Mouse (Mus musculus): ENCODE measurements around the gene Ifi47. TPM values are rescaled to one million over a fixed set of nuclear protein-coding genes. Genes with fewer than 3 reads are reported as not detected.
"Not testable (repeated sequence)": the region's sequence is repeated elsewhere in the genome, so short reads cannot be mapped to it uniquely, and the experiment has no call there.

Ifi47 gene
- polyA plus RNA-seq (2015; fragmentation: Nextera tagmentation; extraction: Ambion mirVana): 1.4 and 1.7 TPM in 2 replicates

DNA sequence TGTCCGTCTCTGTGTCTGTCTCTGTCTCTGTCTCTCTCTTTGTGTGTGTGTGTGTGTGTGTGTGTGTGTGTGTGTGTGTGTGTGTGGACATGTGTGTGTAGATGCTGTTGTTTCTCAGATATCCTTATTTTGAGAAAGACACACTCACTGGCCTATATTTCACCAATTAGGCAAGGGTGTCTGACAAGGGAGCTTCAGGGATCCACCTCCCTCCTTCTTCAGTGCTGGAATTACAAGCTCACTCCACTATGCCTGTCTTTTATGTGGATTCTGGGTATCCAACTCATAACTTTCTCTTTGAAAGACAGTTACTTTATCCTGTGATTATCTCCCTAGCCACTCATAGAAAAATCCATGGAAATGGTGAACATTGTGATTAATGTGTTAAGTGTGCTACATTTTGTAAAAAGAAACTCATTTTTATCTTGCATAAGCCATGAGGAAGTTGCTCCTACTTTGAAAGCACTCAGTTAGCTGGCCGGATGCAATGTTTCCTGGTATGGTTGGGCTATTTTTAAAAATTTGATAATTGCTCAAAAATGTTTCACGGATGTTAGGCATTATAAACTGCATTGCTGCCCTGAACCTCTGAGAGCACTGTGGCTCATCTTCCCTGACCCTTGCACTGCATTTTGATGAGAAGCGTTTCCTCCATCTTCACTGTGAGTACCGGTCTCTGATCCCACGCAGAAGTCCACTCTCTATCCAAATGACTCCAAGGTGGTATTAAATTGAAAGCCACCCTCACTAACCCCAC, at the start of gene Ifi47:
TSS of gene Ifi47 (plus strand) at position 587 of the 757 bp plus-strand sequence.
- H3K4me3 ChIP-seq; H3K9me3 ChIP-seq; H3K36me3 ChIP-seq; H3K4me2 ChIP-seq; H3K4me1 ChIP-seq; H3K27me3 ChIP-seq; H3K27ac ChIP-seq; ATAC-seq (ENCODE audit: insufficient number of reproducible peaks, low FRiP score, low TSS enrichment, low read depth); H3K9ac ChIP-seq: not testable (repeated sequence)
- 69% methylated on average over 6 of the region's 6 CpGs for WGBS

DNA sequence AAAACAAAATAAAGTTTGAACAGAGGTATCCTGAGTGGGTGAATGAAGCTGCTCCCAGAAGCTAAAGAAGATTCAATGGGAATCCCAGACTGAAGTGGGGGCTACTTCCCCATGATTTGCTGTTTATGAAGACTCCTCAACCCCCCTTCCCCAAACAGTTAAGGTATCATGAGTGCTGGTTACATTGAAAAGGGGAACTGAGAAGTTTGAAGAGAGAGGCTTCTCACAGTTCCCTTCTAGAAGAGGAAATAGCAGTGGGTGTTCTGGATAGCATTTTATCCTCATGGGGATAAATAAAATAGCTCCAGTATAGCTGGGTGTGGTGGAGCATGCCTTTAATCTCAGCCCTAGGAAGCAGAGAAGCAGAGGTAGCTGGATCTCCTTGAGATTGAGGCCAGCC, 26.3 kb upstream of the Ifi47 start:
- not testable (repeated sequence) for H3K4me2 ChIP-seq; H3K36me3 ChIP-seq; H3K27ac ChIP-seq; H3K4me3 ChIP-seq; H3K27me3 ChIP-seq; ATAC-seq (ENCODE audit: insufficient number of reproducible peaks, low FRiP score, low TSS enrichment, low read depth); H3K9ac ChIP-seq; H3K4me1 ChIP-seq; H3K9me3 ChIP-seq

DNA sequence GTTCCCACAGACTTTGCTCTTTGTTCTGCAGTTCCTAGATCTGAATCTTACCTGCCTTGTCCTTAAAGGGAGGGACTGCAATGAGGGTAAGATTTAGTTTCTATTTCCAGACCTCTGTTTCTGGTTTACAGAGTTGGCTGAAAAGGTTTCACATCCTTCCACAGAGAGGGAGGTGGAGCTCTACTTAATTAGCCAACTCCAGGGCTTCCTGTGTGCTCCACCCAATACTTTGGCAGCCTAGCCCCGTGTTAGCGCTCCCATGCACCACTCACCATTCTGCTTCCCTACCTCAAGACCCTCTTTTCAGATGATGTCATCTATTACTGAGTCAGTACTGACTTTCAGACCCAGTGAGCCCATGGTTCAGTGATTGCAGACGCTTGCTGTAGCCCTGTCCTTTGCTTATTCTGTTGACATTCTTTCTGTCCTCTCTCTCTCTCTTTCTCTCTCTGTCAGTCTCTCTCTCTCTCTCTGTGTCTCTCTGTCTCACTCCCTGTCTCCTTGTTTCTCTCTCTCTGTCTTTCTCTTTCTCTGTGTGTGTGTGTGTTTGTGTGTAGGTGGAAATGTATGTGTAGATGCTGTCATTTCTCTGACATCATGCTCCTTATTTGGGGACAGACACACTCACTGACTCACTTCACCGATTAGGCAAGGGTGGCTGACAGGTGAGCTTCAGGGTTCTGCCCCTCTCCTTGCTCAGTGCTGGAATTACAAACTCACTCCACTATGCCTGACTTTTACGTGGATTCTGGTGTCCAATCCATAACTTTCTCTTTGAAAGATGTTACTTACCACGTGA, 25.1 kb upstream of the Ifi47 start, which contains the start of gene 9930111J21Rik2:
TSS of gene 9930111J21Rik2 (minus strand) at position 150 of the 799 bp plus-strand sequence.
- not testable (repeated sequence) for H3K27me3 ChIP-seq; H3K36me3 ChIP-seq; H3K9me3 ChIP-seq; H3K27ac ChIP-seq; H3K4me3 ChIP-seq; H3K4me1 ChIP-seq; H3K9ac ChIP-seq; H3K4me2 ChIP-seq; ATAC-seq (ENCODE audit: insufficient number of reproducible peaks, low FRiP score, low TSS enrichment, low read depth)
- WGBS: 69% methylated on average over 1 of the region's 6 CpGs

DNA sequence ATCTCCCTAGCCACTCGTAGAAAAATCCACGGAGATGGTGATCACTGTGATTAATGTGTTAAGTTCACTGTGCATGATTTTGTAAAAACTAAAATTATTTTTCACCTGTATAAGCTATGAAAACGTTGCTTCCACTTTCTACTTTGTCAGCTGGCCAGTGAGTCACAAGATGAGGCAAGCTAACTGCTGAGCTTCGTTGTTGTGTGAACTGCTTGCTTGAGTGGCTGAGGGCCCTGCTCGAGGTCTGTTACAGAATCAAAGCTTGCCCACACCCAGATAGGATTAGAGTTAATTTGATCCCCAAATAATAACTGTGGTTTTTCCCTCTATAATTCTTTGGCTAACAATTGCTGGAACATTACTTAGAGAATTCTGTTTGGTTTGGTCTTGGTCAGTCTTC, 24.5 kb upstream of the Ifi47 start:
- not testable (repeated sequence) for H3K27me3 ChIP-seq; H3K36me3 ChIP-seq; ATAC-seq (ENCODE audit: insufficient number of reproducible peaks, low FRiP score, low TSS enrichment, low read depth); H3K4me1 ChIP-seq; H3K4me3 ChIP-seq; H3K9me3 ChIP-seq; H3K27ac ChIP-seq; H3K9ac ChIP-seq; H3K4me2 ChIP-seq
- WGBS: no CpG with 5 or more reads among the region's 5 CpGs

DNA sequence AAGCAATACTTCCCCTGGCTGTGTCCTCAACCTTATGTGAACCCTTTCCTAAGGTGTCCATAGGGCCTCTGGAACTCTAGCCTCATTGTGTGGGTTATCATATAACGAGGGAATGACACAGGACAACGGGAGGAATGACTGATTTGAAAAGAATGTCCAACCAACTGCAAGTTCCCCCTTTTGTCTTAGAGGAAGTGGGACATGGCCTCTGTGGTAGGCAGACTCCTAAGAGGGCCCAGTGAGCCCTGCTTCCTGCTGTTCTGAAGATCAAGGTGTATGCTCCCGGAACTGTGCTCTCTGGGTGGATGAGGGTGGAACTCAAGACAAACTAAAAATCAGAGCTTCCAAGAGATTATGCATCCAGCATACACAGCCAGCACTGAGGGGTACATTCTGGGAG, 16.3 kb upstream of the Ifi47 start:
- WGBS: 61% methylated on average over 2 of the region's 3 CpGs
- H3K4me2 ChIP-seq; ATAC-seq (ENCODE audit: insufficient number of reproducible peaks, low FRiP score, low TSS enrichment, low read depth); H3K27me3 ChIP-seq; H3K9ac ChIP-seq; H3K36me3 ChIP-seq; H3K4me1 ChIP-seq; H3K4me3 ChIP-seq; H3K27ac ChIP-seq; H3K9me3 ChIP-seq: not testable (repeated sequence)

DNA sequence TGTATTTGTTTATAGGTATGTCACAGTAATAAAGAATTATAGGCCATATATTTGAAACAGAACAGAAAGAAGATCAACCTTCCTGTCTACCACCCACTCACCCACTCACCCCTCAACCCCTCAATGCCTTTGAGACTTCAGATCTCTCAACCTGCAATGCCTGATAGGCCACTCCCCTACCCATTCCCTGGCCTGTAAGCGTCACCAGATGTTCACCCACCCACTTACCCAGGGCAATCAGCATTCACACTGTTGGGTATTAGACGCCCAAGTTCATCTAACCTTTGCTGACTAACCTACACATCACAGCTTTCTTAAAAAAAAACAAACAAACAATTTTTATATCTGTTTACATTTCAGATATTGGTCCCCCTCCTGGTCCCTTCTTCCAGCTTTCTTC, 14.5 kb upstream of the Ifi47 start:
- H3K4me1 ChIP-seq; H3K4me2 ChIP-seq; H3K36me3 ChIP-seq; H3K4me3 ChIP-seq; ATAC-seq (ENCODE audit: insufficient number of reproducible peaks, low FRiP score, low TSS enrichment, low read depth); H3K27me3 ChIP-seq; H3K9me3 ChIP-seq; H3K27ac ChIP-seq; H3K9ac ChIP-seq: not testable (repeated sequence)
- WGBS: 63% methylated on average over 2 of the region's 2 CpGs

DNA sequence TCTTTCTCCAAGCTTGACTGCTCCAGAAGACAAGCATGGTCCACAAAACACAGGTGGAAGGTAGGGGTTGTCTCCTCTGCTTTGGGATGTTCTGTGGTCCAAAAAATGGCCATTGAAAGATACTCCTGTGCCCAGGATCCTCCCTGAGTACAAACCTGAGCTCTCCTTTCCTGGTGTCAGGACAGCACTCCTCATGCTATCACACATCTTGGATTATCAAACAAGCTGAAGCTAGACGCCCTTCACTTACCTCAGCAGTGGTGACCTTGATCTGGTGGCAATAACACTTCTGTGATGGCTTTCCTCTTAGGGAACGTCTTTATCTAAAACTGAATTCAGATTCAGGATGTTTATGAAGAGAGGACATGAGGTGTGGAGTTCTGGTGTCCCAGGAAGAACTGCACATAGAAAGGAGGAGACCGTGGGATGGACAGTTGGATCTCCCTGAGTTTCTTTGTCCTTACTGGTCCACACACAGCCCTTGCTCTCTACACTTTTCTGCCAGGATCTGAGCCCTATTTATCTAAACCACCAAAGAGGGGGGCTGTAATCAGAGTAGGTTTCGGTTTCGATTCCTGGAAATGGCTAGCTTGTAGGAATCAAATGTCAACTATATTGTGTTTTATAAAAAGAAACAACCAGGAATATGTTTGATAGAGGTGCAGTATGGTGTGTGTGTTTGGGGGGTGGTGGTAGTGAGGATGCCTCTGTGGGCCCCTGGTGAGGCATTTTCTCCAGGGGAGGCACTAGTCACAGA, 12.5 kb upstream of the Ifi47 start, which contains the start of gene Tgtp2:
TSS of gene Tgtp2 (minus strand) at position 494 of the 757 bp plus-strand sequence.
- H3K4me1 ChIP-seq; H3K4me3 ChIP-seq; H3K27ac ChIP-seq; H3K4me2 ChIP-seq; H3K9ac ChIP-seq; H3K9me3 ChIP-seq; H3K27me3 ChIP-seq; ATAC-seq (ENCODE audit: insufficient number of reproducible peaks, low FRiP score, low TSS enrichment, low read depth); H3K36me3 ChIP-seq: not testable (repeated sequence)
- WGBS: 74% methylated on average over 5 of the region's 5 CpGs

DNA sequence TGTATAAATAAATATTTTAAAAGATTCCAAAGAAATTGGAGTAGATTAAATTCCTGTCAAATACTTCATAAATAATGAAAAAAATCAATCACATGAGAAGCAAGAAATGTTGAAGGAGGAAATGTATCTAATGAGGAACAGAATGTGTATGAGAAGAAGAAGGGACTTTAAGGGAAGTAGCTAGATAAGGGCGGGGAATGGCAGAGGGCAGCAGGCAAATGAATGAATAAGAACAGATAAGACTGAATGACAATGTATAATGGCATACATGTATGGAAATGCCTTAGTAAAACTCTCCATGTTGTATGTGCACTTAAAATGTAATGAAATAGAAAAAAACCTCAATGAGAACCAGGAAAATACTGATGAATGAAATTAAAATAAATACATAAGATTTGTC, 8.0 kb upstream of the Ifi47 start:
- H3K4me1 ChIP-seq: no peaks in the 10 kb centered on the region
- no peak overlapping the region for H3K4me3 ChIP-seq
- 93% methylated on average over 1 of the region's 1 CpGs for WGBS
- no peaks in the 10 kb centered on the region for H3K36me3 ChIP-seq
- no peak overlapping the region for H3K4me2 ChIP-seq
- no peak for ATAC-seq (ENCODE audit: insufficient number of reproducible peaks, low FRiP score, low TSS enrichment, low read depth)
- no peaks in the 10 kb centered on the region for H3K27me3 ChIP-seq
- H3K27ac ChIP-seq: no peak overlapping the region
- no peaks in the 10 kb centered on the region for H3K9me3 ChIP-seq
- H3K9ac ChIP-seq: no peak overlapping the region

DNA sequence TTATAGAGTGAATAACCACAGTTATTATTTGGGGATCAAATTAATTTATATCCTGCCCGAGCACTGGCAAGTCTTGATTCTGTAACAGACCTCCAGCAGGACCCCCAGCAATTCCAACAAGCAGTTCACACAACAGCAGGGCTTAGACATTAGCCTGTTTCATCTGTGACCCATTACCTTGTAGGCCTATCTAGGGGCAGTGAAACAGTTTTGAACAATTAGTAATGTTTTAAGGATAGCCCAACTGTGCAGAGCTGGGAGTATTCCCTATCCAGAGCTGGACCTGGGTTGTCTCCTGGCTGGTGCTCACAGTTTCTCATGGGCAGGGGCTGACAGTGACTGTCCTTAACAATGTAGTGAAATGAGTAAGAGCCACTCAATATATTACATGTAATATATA, 625 bp downstream of the Ifi47 start:
- no peak for ATAC-seq (ENCODE audit: insufficient number of reproducible peaks, low FRiP score, low TSS enrichment, low read depth)
- Histone ChIP-seq H3K4me3 (no peak overlapping the region), H3K9ac (no peak overlapping the region), H3K4me1 (no peaks in the 10 kb centered on the region), H3K9me3 (no peaks in the 10 kb centered on the region), H3K4me2 (no peak overlapping the region), H3K36me3 (no peaks in the 10 kb centered on the region), H3K27ac (no peak overlapping the region), H3K27me3 (no peaks in the 10 kb centered on the region)
- 74% methylated on average over 1 of the region's 1 CpGs for WGBS

DNA sequence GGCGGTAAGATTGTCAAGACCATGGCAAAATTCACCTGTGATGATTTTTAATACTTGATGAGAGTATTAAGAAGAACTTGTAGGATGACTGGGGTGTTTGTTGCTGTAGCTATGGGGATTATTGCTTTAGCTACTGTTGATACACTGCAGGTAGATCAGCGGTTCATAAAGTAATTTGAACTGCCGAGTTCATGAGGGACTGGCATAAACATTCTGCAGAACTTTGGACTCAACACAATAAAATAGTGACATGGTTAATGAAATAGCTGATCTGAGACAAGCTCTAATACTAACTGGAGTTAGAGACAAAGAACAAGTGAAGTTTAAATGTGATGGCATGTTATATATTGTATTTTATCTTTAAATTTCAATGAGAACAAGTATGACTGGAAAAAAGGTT, 2.3 kb downstream of the Ifi47 start:
- H3K4me1 ChIP-seq: no peaks in the 10 kb centered on the region
- WGBS: 84% methylated on average over 3 of the region's 3 CpGs
- H3K9me3 ChIP-seq: no peaks in the 10 kb centered on the region

DNA sequence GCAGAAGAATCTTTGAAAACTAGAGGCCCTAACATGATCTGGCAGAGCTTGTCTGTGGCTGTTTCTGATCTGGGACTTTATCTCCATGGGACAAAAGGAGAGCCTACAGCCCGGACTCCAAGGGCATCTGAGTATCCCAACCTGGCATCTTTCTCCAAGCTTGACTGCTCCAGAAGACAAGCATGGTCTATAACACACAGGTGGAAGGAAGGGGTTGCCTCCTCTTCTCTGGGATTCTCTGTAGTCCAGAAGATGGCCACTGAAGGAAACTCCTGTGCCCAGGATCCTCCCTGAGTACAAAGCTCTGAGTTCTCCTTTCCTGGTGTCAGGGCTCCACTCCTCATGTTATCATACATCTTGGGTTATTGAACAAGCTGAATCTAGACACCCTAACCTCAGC, 4.2 kb downstream of the Ifi47 start:
- no peak overlapping the region for H3K27ac ChIP-seq
- WGBS: 85% methylated on average over 1 of the region's 1 CpGs

More for the DNA sequence above, 2.3 kb downstream of the Ifi47 start:
- no peaks in the 10 kb centered on the region for H3K36me3 ChIP-seq
- H3K27ac ChIP-seq: no peak overlapping the region
- H3K27me3 ChIP-seq: no peaks in the 10 kb centered on the region
- ATAC-seq (ENCODE audit: insufficient number of reproducible peaks, low FRiP score, low TSS enrichment, low read depth): no peak
- H3K9ac ChIP-seq: no peak overlapping the region
- H3K4me2 ChIP-seq: no peak overlapping the region
- H3K4me3 ChIP-seq: no peak overlapping the region

DNA sequence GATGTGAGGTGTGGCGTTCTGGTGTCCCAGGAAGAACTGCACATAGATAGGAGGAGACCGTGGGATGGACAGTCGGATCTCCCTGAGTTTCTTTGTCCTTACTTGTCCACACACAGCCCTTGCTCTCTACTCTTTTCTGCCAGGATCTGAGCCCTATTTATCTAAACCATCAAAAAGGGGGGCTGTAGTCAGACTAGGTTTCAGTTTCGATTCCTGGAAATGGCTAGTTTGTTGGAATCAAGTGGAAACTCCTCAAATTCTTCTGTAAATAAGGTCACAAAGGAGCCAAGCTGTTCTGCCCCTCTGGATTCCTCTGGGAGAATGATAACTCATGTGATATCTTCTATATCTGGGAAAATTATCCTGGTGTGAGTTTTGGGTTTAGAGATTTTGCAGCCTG, 5.0 kb downstream of the Ifi47 start:
- WGBS: 81% methylated on average over 4 of the region's 4 CpGs
- no peaks in the 10 kb centered on the region for H3K36me3 ChIP-seq
- no peak overlapping the region for H3K9ac ChIP-seq
- H3K27me3 ChIP-seq: no peaks in the 10 kb centered on the region
- H3K4me2 ChIP-seq: no peak overlapping the region
- H3K27ac ChIP-seq: no peak overlapping the region
- H3K4me1 ChIP-seq: no peaks in the 10 kb centered on the region
- H3K9me3 ChIP-seq: no peaks in the 10 kb centered on the region
- H3K4me3 ChIP-seq: no peak overlapping the region
- ATAC-seq (ENCODE audit: insufficient number of reproducible peaks, low FRiP score, low TSS enrichment, low read depth): no peak

More for the DNA sequence above, 4.2 kb downstream of the Ifi47 start:
- Histone ChIP-seq H3K4me3 (no peak overlapping the region), H3K4me2 (no peak overlapping the region), H3K36me3 (no peaks in the 10 kb centered on the region), H3K9me3 (no peaks in the 10 kb centered on the region), H3K9ac (no peak overlapping the region), H3K4me1 (no peaks in the 10 kb centered on the region), H3K27me3 (no peaks in the 10 kb centered on the region)
- ATAC-seq (ENCODE audit: insufficient number of reproducible peaks, low FRiP score, low TSS enrichment, low read depth): no peak
